Comparison of ENCODE assay signal across 7 mouse cellular contexts in genomic region chr17:35841076-35841950, GRCm38 (mm10). TPM values are rescaled to one million over a fixed set of nuclear protein-coding genes. Genes with fewer than 3 reads are reported as not detected.
DNase-seq lines count a peak whose midpoint lies in the region; ATAC-seq lines count a peak whose summit lies in the region.

Gene Mdc1 (plus strand): TSS chr17:35841515.

- no peaks in the 10 kb centered on the region for H3K9me3 ChIP-seq in embryonic facial prominence, embryonic 12.5 days
- no peaks in the 10 kb centered on the region for H3K9me3 ChIP-seq in limb, embryonic 11.5 days (ENCODE audit: control insufficient read depth, low read length)
- no peaks in the 10 kb centered on the region for H3K9me3 ChIP-seq in midbrain, embryonic 14.5 days (ENCODE audit: control insufficient read depth, low read length)

- H3K4me1 ChIP-seq in embryonic facial prominence, embryonic 12.5 days: peaks cover 13% of the 10 kb centered on the region
- H3K4me1 ChIP-seq in limb, embryonic 11.5 days (ENCODE audit: control insufficient read depth, insufficient read depth, low read length): no peaks in the 10 kb centered on the region
- peaks cover 16% of the 10 kb centered on the region for H3K4me1 ChIP-seq in midbrain, embryonic 14.5 days (ENCODE audit: control insufficient read depth, insufficient read depth, low read length)

- H3K4me3 ChIP-seq in embryonic facial prominence, embryonic 12.5 days: peak within 1 kb of the TSS; percentile 45
- peak within 1 kb of the TSS; percentile 42 for H3K4me3 ChIP-seq in limb, embryonic 11.5 days (ENCODE audit: low read depth, low read length)
- H3K4me3 ChIP-seq in midbrain, embryonic 14.5 days (replicated peaks; ENCODE audit: low read depth, low read length): peak within 1 kb of the TSS; percentile 56

- peak; percentile 88 for ATAC-seq in embryonic facial prominence, embryonic 12.5 days (ENCODE audit: insufficient number of reproducible peaks, insufficient read depth, low FRiP score, low TSS enrichment)
- ATAC-seq in limb, embryonic 11.5 days (ENCODE audit: insufficient number of reproducible peaks, low FRiP score, low TSS enrichment, low read depth): peak; percentile 94
- ATAC-seq in midbrain, embryonic 14.5 days (ENCODE audit: low FRiP score, low TSS enrichment): peak; percentile 90

- H3K36me3 ChIP-seq in embryonic facial prominence, embryonic 12.5 days: peaks cover 25% of the 10 kb centered on the region
- H3K36me3 ChIP-seq in limb, embryonic 11.5 days (ENCODE audit: control insufficient read depth, insufficient read depth, low read length): peaks cover 5% of the 10 kb centered on the region
- peaks cover 22% of the 10 kb centered on the region for H3K36me3 ChIP-seq in midbrain, embryonic 14.5 days (ENCODE audit: control insufficient read depth, insufficient read depth, low read length)

- WGBS in embryonic facial prominence, embryonic 12.5 days: under 1% methylated on average over 59 of the region's 59 CpGs
- WGBS in limb, embryonic 11.5 days: under 1% methylated on average over 59 of the region's 59 CpGs
- WGBS in midbrain, embryonic 14.5 days: under 1% methylated on average over 59 of the region's 59 CpGs

- peak; percentile 96 for DNase-seq in adrenal gland, postnatal 25 days
- peak; percentile 100 for DNase-seq in heart, adult 11 months
- peak; percentile 99 for DNase-seq in kidney, adult 18-20 months
- peak; percentile 99 for DNase-seq in limb, embryonic 11.5 days (ENCODE audit: low spot score)
- peak; percentile 100 for DNase-seq in midbrain, embryonic 14.5 days
- DNase-seq in spleen, adult 18-20 months: peak; percentile 96 to 98

- peak within 1 kb of the TSS; percentile 66 for H3K4me2 ChIP-seq in embryonic facial prominence, embryonic 12.5 days (replicated peaks)
- peak within 1 kb of the TSS; percentile 56 for H3K4me2 ChIP-seq in limb, embryonic 11.5 days (ENCODE audit: low read depth, severe bottlenecking)
- peak within 1 kb of the TSS; percentile 69 for H3K4me2 ChIP-seq in midbrain, embryonic 14.5 days (ENCODE audit: low read length)

- H3K27me3 ChIP-seq in embryonic facial prominence, embryonic 12.5 days: no peaks in the 10 kb centered on the region
- no peaks in the 10 kb centered on the region for H3K27me3 ChIP-seq in limb, embryonic 11.5 days (ENCODE audit: control insufficient read depth, insufficient read depth, low read length)
- H3K27me3 ChIP-seq in midbrain, embryonic 14.5 days (ENCODE audit: control insufficient read depth, insufficient read depth, low read length): no peaks in the 10 kb centered on the region

- peak within 1 kb of the TSS; percentile 80 for H3K27ac ChIP-seq in embryonic facial prominence, embryonic 12.5 days
- H3K27ac ChIP-seq in limb, embryonic 11.5 days (replicated peaks; ENCODE audit: low read depth, low read length): peak within 1 kb of the TSS; percentile 83
- peak within 1 kb of the TSS; percentile 76 for H3K27ac ChIP-seq in midbrain, embryonic 14.5 days (replicated peaks; ENCODE audit: low read depth, low read length)

- H3K9ac ChIP-seq in embryonic facial prominence, embryonic 12.5 days: peak within 1 kb of the TSS; percentile 53
- peak within 1 kb of the TSS; percentile 72 for H3K9ac ChIP-seq in limb, embryonic 11.5 days (ENCODE audit: low read length)
- H3K9ac ChIP-seq in midbrain, embryonic 14.5 days (replicated peaks; ENCODE audit: low read length): peak within 1 kb of the TSS; percentile 57

RNA-seq across cellular contexts. Expression of gene Mdc1, which starts in this region (rescaled TPM):
- 30.1 and 31.1 TPM in 2 replicates for total RNA-seq in adrenal gland, postnatal 25 days (2021)
- polyA plus RNA-seq in embryonic facial prominence, embryonic 12.5 days (2016; fragmentation: Nextera tagmentation; extraction: Ambion mirVana): 15.1 and 21.3 TPM in 2 replicates
- 20.7 and 23.5 TPM in 2 replicates for polyA plus RNA-seq in limb, embryonic 11.5 days (2014; fragmentation: Nextera tagmentation; extraction: Ambion mirVana)
- polyA plus RNA-seq in midbrain, embryonic 14.5 days (2014; fragmentation: Nextera tagmentation; extraction: Ambion mirVana): 7.3 and 8.2 TPM in 2 replicates

Comparison
In these comparisons a context has a peak if more than half of its experiments do, and no peak if none do; other contexts are left out.
1. Peak in every context shown above with its lines: DNase-seq, ATAC-seq, H3K4me3 ChIP-seq and H3K27ac ChIP-seq.